Mouse (Mus musculus): ENCODE results near the gene Cwc22.

DNA sequence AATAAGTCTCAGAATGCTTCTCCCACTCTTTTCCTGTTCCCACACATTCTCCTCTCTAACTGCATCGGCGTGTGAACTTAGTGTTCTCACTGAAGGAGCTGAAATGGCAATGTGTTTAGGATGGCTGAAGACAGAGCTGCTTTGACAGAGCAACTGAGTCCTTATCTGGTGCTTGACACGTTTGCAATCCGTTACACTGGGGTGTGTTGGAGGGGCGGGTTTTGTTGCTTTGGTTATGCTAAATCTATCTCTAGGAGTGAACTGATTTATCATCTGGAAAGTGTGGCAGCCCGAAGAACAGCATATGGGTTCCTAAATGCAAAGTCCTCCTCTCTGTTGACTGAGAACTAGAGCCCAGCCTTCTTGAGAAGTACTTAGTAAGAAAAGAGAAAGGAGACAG is 104.7 kb downstream of the Cwc22 start:
- TF ChIP-seq POLR2A (IDR thresholded peaks at IDR 0.05; ENCODE audit: control insufficient read depth, extremely low read depth, insufficient read depth, low read length, poor library complexity): no peak
- TF ChIP-seq CTCF (IDR thresholded peaks at IDR 0.05; ENCODE audit: borderline replicate concordance, control insufficient read depth, extremely low read depth, insufficient read depth, low read length, poor library complexity): no peak
